Mouse (Mus musculus) stomach, postnatal 0 days (tissue): ENCODE results near the gene Mertk. TPM values are rescaled to one million over a fixed set of nuclear protein-coding genes. Genes with fewer than 3 reads are reported as not detected.
A peak's percentile ranks its signal among the peaks of the same experiment; 100 is the strongest.
"Not testable (repeated sequence)": the region's sequence is repeated elsewhere in the genome, so short reads cannot be mapped to it uniquely, and the experiment has no call there.

Experiments
- ATAC-seq: fragments of 200-750 bp; cut with Nextera tagmentation; 2 replicates; pipeline ENCODE4 v1.8.0; 2017; ENCODE audit not compliant: low FRiP score, low TSS enrichment
- DNase-seq: peaks from one replicate; pipeline ENCODE4 v3.0.0-alpha.2; 2016; ENCODE audit warnings: low spot score
- H3K27ac ChIP-seq: fragments of 300-500 bp; sonication (generic); replicated peaks from 2 replicates; pipeline ENCODE4 v1.5.1; 2014; ENCODE audit warnings: mild to moderate bottlenecking, control low read depth
- H3K27me3 ChIP-seq: fragments of 300-500 bp; sonication (generic); 2 replicates; pipeline ENCODE4 v1.6.1; 2014; ENCODE audit warnings: low read length; ENCODE audit not compliant: control insufficient read depth, insufficient read depth
- H3K36me3 ChIP-seq: fragments of 300-500 bp; sonication (generic); 2 replicates; pipeline ENCODE4 v1.6.1; 2014; ENCODE audit warnings: low read length, mixed read lengths; ENCODE audit not compliant: control insufficient read depth, insufficient read depth
- H3K4me1 ChIP-seq: fragments of 300-500 bp; sonication (generic); replicated peaks from 2 replicates; pipeline ENCODE4 v1.6.1; 2014; ENCODE audit warnings: antibody characterized with exemption; ENCODE audit not compliant: control insufficient read depth, insufficient read depth
- H3K4me2 ChIP-seq: fragments of 300-500 bp; sonication (generic); replicated peaks from 2 replicates; pipeline ENCODE4 v1.6.1; 2014; ENCODE audit warnings: low read depth, mild to moderate bottlenecking, control low read depth, moderate library complexity
- H3K4me3 ChIP-seq: fragments of 300-500 bp; sonication (generic); 2 replicates; pipeline ENCODE4 v1.5.1; 2014; ENCODE audit warnings: low read depth, low read length, control low read depth
- H3K9ac ChIP-seq: fragments of 300-500 bp; sonication (generic); 2 replicates; pipeline ENCODE4 v1.6.1; 2014; ENCODE audit warnings: mild to moderate bottlenecking, low read length, control low read depth, mixed read lengths
- H3K9me3 ChIP-seq: fragments of 300-500 bp; sonication (generic); 2 replicates; pipeline ENCODE4 v1.6.1; 2016; ENCODE audit warnings: low read length; ENCODE audit not compliant: control insufficient read depth
- CTCF ChIP-seq: IDR thresholded peaks from 2 replicates; pipeline ENCODE4 v1.5.1; 2016; ENCODE audit warnings: antibody characterized with exemption, low read depth, mild to moderate bottlenecking, moderate library complexity
- EP300 ChIP-seq: optimal IDR thresholded peaks from 2 replicates; pipeline ENCODE3; 2016; ENCODE audit warnings: antibody characterized with exemption
- WGBS: fragments of 180-500 bp; shearing (Covaris S2); extraction: QIAGEN DNeasy Blood & Tissue Kit; methylation state at CpG from one replicate; pipeline ENCODE4 v1.1.7; 2014; 5-methylcytosine and 5-hydroxymethylcytosine counted together
- polyA plus RNA-seq: library from polyadenylated mRNA; unstranded; fragments of >200 nt; fragmentation: Nextera tagmentation; extraction: Ambion mirVana; gene quantifications from 2 replicates; pipeline ENCODE4 v1.2.1, GENCODE M21; 2015

Mertk gene
- polyA plus RNA-seq, 1 experiment from 2014 or later = 1.6 TPM

GRCm38 (mm10) chr2:128692771-128693170 is 6.0 kb upstream of the Mertk start:
- Histone ChIP-seq H3K9ac (no peak overlapping the region), H3K27ac (no peak overlapping the region), H3K4me2 (no peak overlapping the region), H3K9me3 (no peaks in the 10 kb centered on the region), H3K27me3 (no peaks in the 10 kb centered on the region), H3K4me1 (no peaks in the 10 kb centered on the region), H3K4me3 (no peak overlapping the region), H3K36me3 (no peaks in the 10 kb centered on the region)
- DNase-seq (no peak), ATAC-seq (no peak)
- WGBS = 70% methylated on average over 10 of the region's 10 CpGs
- no peak for TF ChIP-seq EP300
- no peak for TF ChIP-seq CTCF

GRCm38 (mm10) chr2:128693236-128693635 is 5.5 kb upstream of the Mertk start:
- DNase-seq (no peak), ATAC-seq (no peak)
- H3K9ac ChIP-seq = no peak overlapping the region
- no peak overlapping the region for H3K27ac ChIP-seq
- no peak overlapping the region for H3K4me3 ChIP-seq
- no peaks in the 10 kb centered on the region for H3K36me3 ChIP-seq
- no peak overlapping the region for H3K4me2 ChIP-seq
- TF ChIP-seq CTCF (no peak), EP300 (no peak)
- H3K9me3 ChIP-seq = no peaks in the 10 kb centered on the region
- WGBS = 71% methylated on average over 4 of the region's 4 CpGs
- no peaks in the 10 kb centered on the region for H3K27me3 ChIP-seq
- no peaks in the 10 kb centered on the region for H3K4me1 ChIP-seq

GRCm38 (mm10) chr2:128693828-128694227 is 4.9 kb upstream of the Mertk start:
- not testable (repeated sequence) for DNase-seq, H3K4me1 ChIP-seq, H3K9ac ChIP-seq, H3K27ac ChIP-seq, H3K27me3 ChIP-seq, ATAC-seq, H3K4me3 ChIP-seq, H3K4me2 ChIP-seq, H3K9me3 ChIP-seq, H3K36me3 ChIP-seq
- 93% methylated on average over 3 of the region's 3 CpGs for WGBS

GRCm38 (mm10) chr2:128694548-128694947 is 4.2 kb upstream of the Mertk start:
- no peak overlapping the region for H3K27ac ChIP-seq
- peak; percentile 45 for TF ChIP-seq CTCF
- TF ChIP-seq EP300 = no peak
- no peak overlapping the region for H3K9ac ChIP-seq
- no peaks in the 10 kb centered on the region for H3K9me3 ChIP-seq
- no peak for DNase-seq
- no peaks in the 10 kb centered on the region for H3K4me1 ChIP-seq
- no peaks in the 10 kb centered on the region for H3K27me3 ChIP-seq
- no peak overlapping the region for H3K4me3 ChIP-seq
- H3K36me3 ChIP-seq = no peaks in the 10 kb centered on the region
- H3K4me2 ChIP-seq = no peak overlapping the region
- ATAC-seq = no peak

GRCm38 (mm10) chr2:128696426-128696825 is 2.3 kb upstream of the Mertk start:
- H3K4me1 ChIP-seq = no peaks in the 10 kb centered on the region
- no peak for TF ChIP-seq EP300
- TF ChIP-seq CTCF = no peak
- WGBS = 62% methylated on average over 3 of the region's 3 CpGs
- ATAC-seq = peak; percentile 49; the same call in 1 of the 2 replicates
- no peak for DNase-seq
- H3K9ac ChIP-seq = no peak overlapping the region
- no peaks in the 10 kb centered on the region for H3K9me3 ChIP-seq
- no peak overlapping the region for H3K27ac ChIP-seq
- H3K4me2 ChIP-seq = no peak overlapping the region
- no peaks in the 10 kb centered on the region for H3K36me3 ChIP-seq
- H3K4me3 ChIP-seq = no peak overlapping the region
- no peaks in the 10 kb centered on the region for H3K27me3 ChIP-seq

- Histone ChIP-seq H3K27me3 (no peaks in the 10 kb centered on the region), H3K4me2 (no peak overlapping the region), H3K4me1 (no peaks in the 10 kb centered on the region), H3K27ac (no peak overlapping the region), H3K4me3 (no peak overlapping the region), H3K36me3 (no peaks in the 10 kb centered on the region), H3K9ac (no peak overlapping the region), H3K9me3 (no peaks in the 10 kb centered on the region)
- no peak for TF ChIP-seq CTCF
- no peak for TF ChIP-seq EP300
- no peak for ATAC-seq
- DNase-seq = no peak
- 78% methylated on average over 1 of the region's 1 CpGs for WGBS
Observed at GRCm38 (mm10) chr2:128697047-128697446, 1.7 kb upstream of the Mertk start.
